Mouse (Mus musculus) embryonic facial prominence, embryonic 15.5 days (tissue): ENCODE results near the gene Spns2. TPM values are rescaled to one million over a fixed set of nuclear protein-coding genes. Genes with fewer than 3 reads are reported as not detected.
A peak's percentile ranks its signal among the peaks of the same experiment; 100 is the strongest.

Source experiments
- ATAC-seq: fragments of 200-750 bp; cut with Nextera tagmentation; 2 replicates; pipeline ENCODE4 v1.8.0; 2017; ENCODE audit warnings: low read depth, moderate TSS enrichment; ENCODE audit not compliant: insufficient number of reproducible peaks, low FRiP score, low TSS enrichment
- H3K27ac ChIP-seq: fragments of 300-500 bp; sonication (generic); replicated peaks from 2 replicates; pipeline ENCODE4 v1.5.1; 2015; ENCODE audit warnings: mild to moderate bottlenecking, inconsistent platforms
- H3K27me3 ChIP-seq: fragments of 300-500 bp; sonication (generic); 2 replicates; pipeline ENCODE4 v1.6.1; 2015; ENCODE audit warnings: inconsistent platforms
- H3K36me3 ChIP-seq: fragments of 300-500 bp; sonication (generic); 2 replicates; pipeline ENCODE4 v1.6.1; 2015; ENCODE audit warnings: mild to moderate bottlenecking, inconsistent platforms
- H3K4me1 ChIP-seq: fragments of 300-500 bp; sonication (generic); 2 replicates; pipeline ENCODE4 v1.6.1; 2015; ENCODE audit warnings: inconsistent platforms
- H3K4me2 ChIP-seq: fragments of 300-500 bp; sonication (generic); replicated peaks from 2 replicates; pipeline ENCODE4 v1.6.1; 2015; ENCODE audit warnings: mild to moderate bottlenecking, inconsistent platforms
- H3K4me3 ChIP-seq: fragments of 300-500 bp; sonication (generic); replicated peaks from 2 replicates; pipeline ENCODE4 v1.5.1; 2015; ENCODE audit warnings: mild to moderate bottlenecking, inconsistent platforms
- H3K9ac ChIP-seq: fragments of 300-500 bp; sonication (generic); 2 replicates; pipeline ENCODE4 v1.6.1; 2015; ENCODE audit warnings: inconsistent platforms
- H3K9me3 ChIP-seq: fragments of 300-500 bp; sonication (generic); replicated peaks from 2 replicates; pipeline ENCODE4 v1.6.1; 2016; ENCODE audit warnings: inconsistent platforms
- WGBS: fragments of 180-500 bp; shearing (Covaris S2); methylation state at CpG from one replicate; pipeline ENCODE4 v1.1.7; 2015; 5-methylcytosine and 5-hydroxymethylcytosine counted together
- polyA plus RNA-seq: library from polyadenylated mRNA; unstranded; fragments of >200 nt; fragmentation: Nextera tagmentation; extraction: Ambion mirVana; gene quantifications from 2 replicates; pipeline ENCODE4 v1.2.1, GENCODE M21; 2015

Spns2 gene
- polyA plus RNA-seq, 1 experiment from 2014 or later = 12.0 TPM

DNA sequence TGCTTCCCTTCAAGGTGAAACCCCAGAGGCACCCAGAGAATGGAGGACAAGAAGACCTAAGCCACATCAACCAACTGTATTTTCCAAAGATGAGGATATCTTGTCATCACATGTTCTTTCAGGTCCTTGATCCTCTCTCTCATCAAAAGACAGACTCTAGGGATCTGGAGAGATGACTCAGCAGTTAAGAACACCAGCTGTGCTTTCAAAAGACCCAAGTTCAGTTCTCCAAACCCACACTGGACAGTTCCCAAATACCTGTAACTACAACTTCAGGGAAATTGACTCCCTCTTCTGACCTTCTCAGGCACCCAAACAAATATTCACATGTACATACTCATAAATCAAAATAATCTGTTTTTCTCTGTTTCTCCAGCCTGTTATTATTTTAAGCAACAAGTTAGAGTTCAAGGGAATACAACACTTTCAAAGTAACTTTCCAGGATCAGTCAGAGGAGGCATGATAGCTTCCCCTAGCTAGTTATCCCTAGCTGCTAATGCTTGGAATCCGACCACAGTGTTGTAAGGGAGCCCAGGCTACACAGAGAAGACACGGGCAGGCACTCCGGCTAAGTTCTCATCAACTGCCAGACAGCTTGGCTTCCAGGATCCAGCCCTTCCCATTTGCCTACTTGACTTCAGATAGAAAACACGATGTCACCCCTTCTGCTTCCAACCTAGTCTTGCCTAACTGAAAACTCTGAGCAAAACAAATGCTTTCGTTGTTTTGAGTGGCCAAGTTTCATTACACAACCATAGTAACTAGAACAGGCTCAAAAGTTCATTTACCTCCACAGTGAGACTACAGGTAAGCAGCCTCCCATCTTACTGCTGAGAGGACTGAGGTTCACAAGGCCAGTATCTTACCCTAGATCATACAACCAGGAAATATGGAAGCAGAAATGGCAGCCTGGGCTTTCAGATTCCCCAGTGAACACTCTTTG, 32.2 kb upstream of the Spns2 start:
- no peak for ATAC-seq
- Histone ChIP-seq H3K4me3 (no peak overlapping the region), H3K27me3 (no peaks in the 10 kb centered on the region), H3K36me3 (no peaks in the 10 kb centered on the region), H3K9me3 (no peaks in the 10 kb centered on the region), H3K4me1 (no peaks in the 10 kb centered on the region), H3K27ac (no peak overlapping the region), H3K9ac (no peak overlapping the region), H3K4me2 (no peak overlapping the region)
- 71% methylated on average over 5 of the region's 5 CpGs for WGBS

- H3K4me1 ChIP-seq = no peaks in the 10 kb centered on the region
- no peak overlapping the region for H3K27ac ChIP-seq
- H3K9ac ChIP-seq = no peak overlapping the region
- no peak for ATAC-seq
- no peak overlapping the region for H3K4me2 ChIP-seq
- no peaks in the 10 kb centered on the region for H3K9me3 ChIP-seq
- no peaks in the 10 kb centered on the region for H3K36me3 ChIP-seq
- H3K4me3 ChIP-seq = no peak overlapping the region
- WGBS = 66% methylated on average over 3 of the region's 3 CpGs
- no peaks in the 10 kb centered on the region for H3K27me3 ChIP-seq
Observed at GRCm38 (mm10) chr11:72519895-72520294, 30.2 kb upstream of the Spns2 start.

GRCm38 (mm10) chr11:72519189-72519588, 29.5 kb upstream of the Spns2 start:
- Histone ChIP-seq H3K27me3 (no peaks in the 10 kb centered on the region), H3K4me2 (no peak overlapping the region), H3K4me3 (no peak overlapping the region), H3K9ac (no peak overlapping the region), H3K4me1 (no peaks in the 10 kb centered on the region), H3K9me3 (no peaks in the 10 kb centered on the region), H3K36me3 (no peaks in the 10 kb centered on the region), H3K27ac (no peak overlapping the region)
- WGBS = 72% methylated on average over 4 of the region's 4 CpGs
- no peak for ATAC-seq

GRCm38 (mm10) chr11:72518449-72518848, 28.7 kb upstream of the Spns2 start:
- Histone ChIP-seq H3K4me3 (no peak overlapping the region), H3K4me2 (no peak overlapping the region), H3K36me3 (no peaks in the 10 kb centered on the region), H3K27ac (no peak overlapping the region), H3K27me3 (no peaks in the 10 kb centered on the region), H3K4me1 (no peaks in the 10 kb centered on the region), H3K9ac (no peak overlapping the region), H3K9me3 (no peaks in the 10 kb centered on the region)
- ATAC-seq = no peak
- 38% methylated on average over 2 of the region's 2 CpGs for WGBS

GRCm38 (mm10) chr11:72514967-72515366, 25.3 kb upstream of the Spns2 start:
- Histone ChIP-seq H3K36me3 (no peaks in the 10 kb centered on the region), H3K27me3 (no peaks in the 10 kb centered on the region), H3K27ac (no peak overlapping the region), H3K9ac (no peak overlapping the region), H3K4me2 (no peak overlapping the region), H3K4me1 (no peaks in the 10 kb centered on the region), H3K9me3 (no peaks in the 10 kb centered on the region), H3K4me3 (no peak overlapping the region)
- WGBS = 55% methylated on average over 3 of the region's 3 CpGs
- ATAC-seq = no peak

- Histone ChIP-seq H3K4me1 (peaks cover 2% of the 10 kb centered on the region), H3K27me3 (no peaks in the 10 kb centered on the region), H3K27ac (no peak overlapping the region), H3K36me3 (no peaks in the 10 kb centered on the region), H3K9ac (no peak overlapping the region), H3K4me3 (no peak overlapping the region), H3K9me3 (no peaks in the 10 kb centered on the region), H3K4me2 (no peak overlapping the region)
- WGBS = 91% methylated on average over 5 of the region's 5 CpGs
- no peak for ATAC-seq
Observed at GRCm38 (mm10) chr11:72508651-72509050, 18.9 kb upstream of the Spns2 start.

GRCm38 (mm10) chr11:72507651-72508050, 17.9 kb upstream of the Spns2 start:
- no peaks in the 10 kb centered on the region for H3K36me3 ChIP-seq
- no peak overlapping the region for H3K27ac ChIP-seq
- no peaks in the 10 kb centered on the region for H3K27me3 ChIP-seq
- peaks cover 9% of the 10 kb centered on the region for H3K4me1 ChIP-seq
- ATAC-seq = no peak
- H3K9ac ChIP-seq = no peak overlapping the region
- no peak overlapping the region for H3K4me2 ChIP-seq
- H3K4me3 ChIP-seq = no peak overlapping the region
- H3K9me3 ChIP-seq = no peaks in the 10 kb centered on the region

GRCm38 (mm10) chr11:72504016-72504797, 14.5 kb upstream of the Spns2 start:
- Histone ChIP-seq H3K4me1 (peaks cover 21% of the 10 kb centered on the region), H3K9ac (no peak overlapping the region), H3K4me3 (no peak overlapping the region), H3K9me3 (no peaks in the 10 kb centered on the region), H3K4me2 (no peak overlapping the region), H3K27me3 (no peaks in the 10 kb centered on the region), H3K27ac (no peak overlapping the region), H3K36me3 (no peaks in the 10 kb centered on the region)
- 68% methylated on average over 10 of the region's 10 CpGs for WGBS
- no peak for ATAC-seq

GRCm38 (mm10) chr11:72503501-72503921, 13.8 kb upstream of the Spns2 start:
- ATAC-seq = no peak
- Histone ChIP-seq H3K27me3 (no peaks in the 10 kb centered on the region), H3K9me3 (no peaks in the 10 kb centered on the region), H3K4me1 (peaks cover 21% of the 10 kb centered on the region), H3K36me3 (no peaks in the 10 kb centered on the region), H3K27ac (no peak overlapping the region), H3K4me2 (no peak overlapping the region), H3K4me3 (no peak overlapping the region), H3K9ac (no peak overlapping the region)
- 33% methylated on average over 5 of the region's 5 CpGs for WGBS

DNA sequence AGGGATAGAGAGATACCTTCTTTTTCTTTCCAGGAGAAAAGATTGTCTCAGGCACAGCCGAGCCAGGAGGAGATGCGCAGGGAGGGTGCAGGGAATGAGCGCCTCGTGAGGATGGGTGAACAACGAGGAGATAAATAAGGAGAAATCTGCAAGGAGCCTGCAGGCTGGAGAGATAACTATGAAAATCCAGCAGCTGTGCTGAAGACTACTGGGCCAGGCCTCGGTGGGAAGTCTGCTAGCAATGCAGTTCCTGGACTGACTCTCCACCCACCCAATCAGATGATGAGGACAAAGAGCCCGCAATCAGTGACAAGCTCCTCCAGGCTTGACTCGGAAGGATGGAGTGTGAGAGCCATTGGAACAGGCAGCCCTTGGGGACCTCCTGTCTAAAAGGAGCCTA, 12.5 kb upstream of the Spns2 start:
- 15% methylated on average over 8 of the region's 8 CpGs for WGBS
- H3K9ac ChIP-seq = no peak overlapping the region
- peaks cover 3% of the 10 kb centered on the region; the same call in 1 of the 2 replicates for H3K27me3 ChIP-seq
- H3K4me1 ChIP-seq = peaks cover 21% of the 10 kb centered on the region
- no peaks in the 10 kb centered on the region for H3K9me3 ChIP-seq
- no peak for ATAC-seq
- no peaks in the 10 kb centered on the region for H3K36me3 ChIP-seq
- no peak overlapping the region for H3K4me3 ChIP-seq
- 0 out of 2 replicates have a peak overlapping the region, but pooled peaks have one; percentile 48 for H3K27ac ChIP-seq
- no peak overlapping the region for H3K4me2 ChIP-seq

GRCm38 (mm10) chr11:72501426-72502002, 11.8 kb upstream of the Spns2 start:
- Histone ChIP-seq H3K9ac (no peak overlapping the region), H3K4me1 (peaks cover 21% of the 10 kb centered on the region), H3K9me3 (no peaks in the 10 kb centered on the region), H3K4me3 (no peak overlapping the region), H3K27ac (peak overlapping the region; percentile 48), H3K36me3 (no peaks in the 10 kb centered on the region), H3K27me3 (peaks cover 3% of the 10 kb centered on the region; the same call in 1 of the 2 replicates), H3K4me2 (no peak overlapping the region)
- peak; percentile 64; the same call in 1 of the 2 replicates for ATAC-seq
- WGBS = 6% methylated on average over 5 of the region's 5 CpGs
